In the genomic region with DNA sequence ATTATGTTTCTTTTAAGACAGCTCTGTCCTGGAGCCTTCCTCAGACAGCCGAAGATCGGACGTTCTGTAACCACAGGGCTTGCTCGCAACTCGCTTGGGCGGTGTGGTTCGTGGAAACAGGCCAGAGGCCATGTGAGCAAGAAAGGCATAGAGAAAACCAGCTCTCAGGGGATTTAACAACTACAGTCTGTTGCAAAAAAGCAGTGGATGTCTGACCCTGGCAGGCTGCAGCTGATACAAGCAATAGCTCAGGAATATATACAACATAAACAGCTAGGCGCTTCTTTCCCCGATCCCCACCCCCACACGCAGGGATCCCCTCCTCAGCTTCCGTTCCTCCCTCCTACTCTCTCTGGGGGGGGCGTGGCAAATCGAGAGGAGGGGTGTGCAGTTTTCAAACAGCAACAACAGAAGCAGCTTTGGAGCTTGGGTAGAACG, we compare ENCODE assay signal across 8 mouse cellular contexts. TPM values are rescaled to one million over a fixed set of nuclear protein-coding genes. Genes with fewer than 3 reads are reported as not detected.
DNase-seq lines count a peak whose midpoint lies in the region; ATAC-seq lines count a peak whose summit lies in the region.

No protein-coding gene starts in this region.

- H3K9ac ChIP-seq in kidney, embryonic 14.5 days (ENCODE audit: low read depth, low read length), result no peak overlapping the region
- peak overlapping the region; percentile 60 for H3K9ac ChIP-seq in heart, embryonic 16.5 days (ENCODE audit: low read length)

- H3K4me1 ChIP-seq in kidney, embryonic 14.5 days (ENCODE audit: control insufficient read depth, insufficient read depth, low read length), result no peaks in the 10 kb centered on the region
- H3K4me1 ChIP-seq in heart, embryonic 16.5 days (ENCODE audit: control insufficient read depth, insufficient read depth, low read length), result peaks cover 2% of the 10 kb centered on the region; the same call in 1 of the 2 replicates

- DNase-seq in kidney, adult 9 months, result no peak
- DNase-seq in R1 (ENCODE audit: low read depth, low spot score), result peak; percentile 85
- peak; percentile 14 for DNase-seq in mesoderm, embryonic 11.5 days (ENCODE audit: low read depth, low spot score)
- no peak for DNase-seq in thymus, postnatal 14 days
- no peak for DNase-seq in thymus, postnatal 0 days (ENCODE audit: low spot score)
- DNase-seq in right cerebral cortex, postnatal 14 days, result no peak

- WGBS in kidney, embryonic 14.5 days, result 34% methylated on average over 14 of the region's 14 CpGs
- 29% methylated on average over 14 of the region's 14 CpGs for WGBS in heart, embryonic 16.5 days

- peak overlapping the region; percentile 8; the same call in 1 of the 2 replicates for H3K4me3 ChIP-seq in kidney, embryonic 14.5 days (ENCODE audit: low read length)
- peak overlapping the region; percentile 36 for H3K4me3 ChIP-seq in heart, embryonic 16.5 days (ENCODE audit: low read length)

- no peak overlapping the region for H3K27ac ChIP-seq in kidney, embryonic 14.5 days (ENCODE audit: low read depth, low read length)
- peak overlapping the region; percentile 46 for H3K27ac ChIP-seq in heart, embryonic 16.5 days (ENCODE audit: low read length)

- no peaks in the 10 kb centered on the region for H3K27me3 ChIP-seq in kidney, embryonic 14.5 days (ENCODE audit: control insufficient read depth, insufficient read depth, low read length)
- no peaks in the 10 kb centered on the region for H3K27me3 ChIP-seq in heart, embryonic 16.5 days (ENCODE audit: control insufficient read depth, insufficient read depth, low read length)

- H3K36me3 ChIP-seq in kidney, embryonic 14.5 days (ENCODE audit: control insufficient read depth, insufficient read depth, low read length), result peaks cover 22% of the 10 kb centered on the region
- peaks cover 18% of the 10 kb centered on the region; the same call in 1 of the 2 replicates for H3K36me3 ChIP-seq in heart, embryonic 16.5 days (ENCODE audit: control insufficient read depth, insufficient read depth)

- H3K4me2 ChIP-seq in kidney, embryonic 14.5 days (replicated peaks; ENCODE audit: low read depth, low read length), result peak overlapping the region; percentile 27
- H3K4me2 ChIP-seq in heart, embryonic 16.5 days (ENCODE audit: low read depth, low read length), result peak overlapping the region; percentile 57

- ATAC-seq in kidney, embryonic 14.5 days (ENCODE audit: low FRiP score, low TSS enrichment), result 0 out of 2 replicates have a peak, but pooled peaks have one; percentile 21
- no peak for ATAC-seq in heart, embryonic 16.5 days (replicated peaks; ENCODE audit: extremely low read depth, insufficient read depth, low FRiP score)

- no peaks in the 10 kb centered on the region for H3K9me3 ChIP-seq in kidney, embryonic 14.5 days (ENCODE audit: control insufficient read depth, low read length)
- H3K9me3 ChIP-seq in heart, embryonic 16.5 days (replicated peaks; ENCODE audit: control insufficient read depth, low read length), result no peaks in the 10 kb centered on the region

RNA-seq across cellular contexts. Expression of a gene that starts 45.6 kb away (rescaled TPM):
- polyA plus RNA-seq in kidney, embryonic 14.5 days (2014; fragmentation: Nextera tagmentation; extraction: Ambion mirVana), result 4.9 and 6.9 TPM in 2 replicates
- polyA plus RNA-seq in heart, embryonic 16.5 days (2015; fragmentation: Nextera tagmentation; extraction: Ambion mirVana), result 6.2 and 6.7 TPM in 2 replicates
- 2.6 and 2.8 TPM in 2 replicates for polyA plus RNA-seq in thymus, postnatal 0 days (2015; fragmentation: Nextera tagmentation; extraction: Ambion mirVana)

Comparison
In these comparisons a context has a peak if more than half of its experiments do, and no peak if none do; other contexts are left out.
1. DNase-seq: peak in R1 (single experiment) and mesoderm, embryonic 11.5 days (single experiment); none in kidney, adult 9 months (single experiment), thymus, postnatal 14 days (single experiment), thymus, postnatal 0 days (single experiment) and right cerebral cortex, postnatal 14 days (single experiment).